Mouse (Mus musculus): ENCODE results near the gene Pop7. TPM values are rescaled to one million over a fixed set of nuclear protein-coding genes. Genes with fewer than 3 reads are reported as not detected.

Pop7 gene
- polyA plus RNA-seq, 1 experiment from 2014 or later = 54.3 TPM

DNA sequence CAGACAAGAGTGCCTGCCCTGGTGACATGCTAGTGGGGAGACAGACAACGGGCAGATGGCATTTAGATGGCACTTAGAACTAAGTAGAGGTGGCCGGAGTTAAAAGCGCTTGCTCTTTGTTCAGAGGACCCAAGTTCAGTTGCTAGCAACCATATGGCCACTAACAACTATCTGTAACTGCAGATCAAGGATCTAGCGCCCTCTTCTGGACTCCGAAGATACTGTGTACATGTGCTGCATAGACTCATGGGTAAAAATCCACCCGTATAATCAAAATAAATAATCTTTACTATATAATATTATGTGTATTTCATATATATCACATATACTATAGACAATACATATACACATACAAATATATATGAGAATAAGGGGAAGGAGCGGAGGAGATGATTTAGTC is 14.7 kb downstream of the Pop7 start:
- peaks cover 24% of the 10 kb centered on the region for H3K27me3 ChIP-seq (ENCODE audit: insufficient read depth, low read length)
- no peak for TF ChIP-seq CTCF (IDR thresholded peaks at IDR 0.05; ENCODE audit: low read depth)
- ATAC-seq (ENCODE audit: insufficient read depth) = no peak
- H3K9ac ChIP-seq = no peak overlapping the region
- H3K4me2 ChIP-seq = no peak overlapping the region
- DNase-seq = no peak
- H3K4me1 ChIP-seq (ENCODE audit: insufficient read depth) = no peaks in the 10 kb centered on the region
- no peak overlapping the region for H3K4me3 ChIP-seq (ENCODE audit: low read depth, low read length)
- H3K36me3 ChIP-seq (ENCODE audit: insufficient read depth) = no peaks in the 10 kb centered on the region
- 84% methylated on average over 7 of the region's 7 CpGs for WGBS
- no peak overlapping the region for H3K27ac ChIP-seq (ENCODE audit: low read depth)
- no peaks in the 10 kb centered on the region for H3K9me3 ChIP-seq (ENCODE audit: low read depth, low read length)

DNA sequence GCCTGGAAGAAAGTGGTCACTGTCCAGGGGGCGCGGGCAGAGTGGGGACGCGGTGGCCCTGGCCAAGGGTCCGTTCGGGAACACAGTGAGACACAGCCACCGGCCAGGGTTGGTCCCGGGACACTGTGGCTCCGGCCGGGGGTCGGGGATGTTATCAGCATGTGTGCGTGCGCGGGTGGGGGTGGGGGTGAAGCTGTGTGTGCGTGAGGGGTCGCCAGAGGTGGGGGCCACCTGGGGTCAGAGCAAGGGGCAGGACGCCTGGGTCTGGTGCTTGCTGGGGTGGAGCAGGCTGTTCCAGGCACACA is 16.5 kb downstream of the Pop7 start:
- Histone ChIP-seq H3K4me1 (ENCODE audit: insufficient read depth) (no peaks in the 10 kb centered on the region), H3K9me3 (ENCODE audit: low read depth, low read length) (no peaks in the 10 kb centered on the region), H3K4me2 (peak overlapping the region; percentile 63), H3K27me3 (ENCODE audit: insufficient read depth, low read length) (peaks cover 24% of the 10 kb centered on the region), H3K4me3 (ENCODE audit: low read depth, low read length) (peak overlapping the region; percentile 8), H3K27ac (ENCODE audit: low read depth) (no peak overlapping the region), H3K9ac (peak overlapping the region; percentile 34), H3K36me3 (ENCODE audit: insufficient read depth) (no peaks in the 10 kb centered on the region)
- 3% methylated on average over 17 of the region's 17 CpGs for WGBS
- TF ChIP-seq CTCF (IDR thresholded peaks at IDR 0.05; ENCODE audit: low read depth) = no peak
- no peak for DNase-seq
- no peak for ATAC-seq (ENCODE audit: insufficient read depth)

DNA sequence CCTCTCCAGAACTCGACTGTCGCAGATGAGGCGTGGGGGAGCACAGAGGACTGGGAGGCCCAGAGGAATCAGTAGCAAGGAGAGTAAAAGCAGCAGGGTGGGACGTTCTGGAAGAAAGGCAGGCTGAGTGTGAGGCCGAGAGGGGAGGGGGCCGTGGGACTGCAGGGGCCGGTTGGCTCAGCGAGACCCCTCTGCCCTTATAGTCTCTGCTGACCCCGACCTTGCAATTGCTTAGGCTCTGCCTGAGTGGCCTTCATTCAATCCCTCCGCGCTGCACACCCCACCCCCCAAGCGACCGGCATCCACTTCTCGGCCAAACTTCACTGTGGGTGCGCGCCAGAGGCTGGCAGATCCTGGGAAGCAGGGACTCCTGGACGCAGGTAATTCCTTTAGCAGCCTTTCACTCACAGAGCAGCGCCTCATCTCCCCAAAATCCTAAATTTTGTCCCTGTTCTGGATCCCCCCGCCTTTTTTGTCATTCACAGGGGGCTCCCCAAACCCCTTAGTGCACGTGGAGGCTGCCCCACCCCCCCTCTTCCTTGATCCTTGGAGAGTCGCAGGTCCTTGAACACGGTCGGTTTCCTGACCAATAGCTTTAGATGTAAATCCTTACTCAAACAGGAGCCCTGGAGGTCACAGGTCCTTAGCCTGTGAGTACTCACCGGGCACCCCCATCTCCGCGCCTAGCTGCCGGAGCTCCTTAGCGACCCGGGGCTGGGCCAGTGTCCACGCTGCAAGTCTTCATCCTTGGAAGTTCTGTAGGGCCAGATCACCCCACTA is 17.1 kb downstream of the Pop7 start:
- H3K27ac ChIP-seq (ENCODE audit: low read depth) = no peak overlapping the region
- peak overlapping the region; percentile 8 for H3K4me3 ChIP-seq (ENCODE audit: low read depth, low read length)
- no peak for TF ChIP-seq CTCF (IDR thresholded peaks at IDR 0.05; ENCODE audit: low read depth)
- peak overlapping the region; percentile 63 for H3K4me2 ChIP-seq
- DNase-seq (no peak), ATAC-seq (ENCODE audit: insufficient read depth) (0 out of 2 replicates have a peak, but pooled peaks have one; percentile 22)
- WGBS = 8% methylated on average over 30 of the region's 30 CpGs
- H3K9me3 ChIP-seq (ENCODE audit: low read depth, low read length) = no peaks in the 10 kb centered on the region
- no peaks in the 10 kb centered on the region for H3K36me3 ChIP-seq (ENCODE audit: insufficient read depth)
- no peaks in the 10 kb centered on the region for H3K4me1 ChIP-seq (ENCODE audit: insufficient read depth)
- peak overlapping the region; percentile 34 for H3K9ac ChIP-seq
- peaks cover 24% of the 10 kb centered on the region for H3K27me3 ChIP-seq (ENCODE audit: insufficient read depth, low read length)

DNA sequence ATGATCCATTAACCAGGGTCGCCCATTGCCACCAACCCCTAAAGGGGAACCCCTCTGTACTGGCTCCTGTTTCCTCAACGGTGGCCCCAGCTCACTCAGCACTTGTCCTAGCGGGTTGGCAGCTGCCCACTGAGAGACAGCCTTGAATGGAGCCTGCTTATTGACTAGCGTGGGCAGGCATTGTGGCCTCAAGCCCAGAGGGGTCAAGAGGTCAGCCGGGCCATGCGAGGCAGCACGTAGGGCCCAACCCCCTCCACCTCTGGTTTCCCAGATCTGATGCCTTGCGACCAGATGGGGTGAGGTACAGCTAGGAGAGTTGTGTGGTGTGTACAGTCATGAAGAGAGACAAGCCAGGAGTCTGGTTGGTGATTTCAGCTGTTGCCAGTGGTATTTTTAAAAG is 20.4 kb downstream of the Pop7 start:
- no peaks in the 10 kb centered on the region for H3K4me1 ChIP-seq (ENCODE audit: insufficient read depth)
- ATAC-seq (ENCODE audit: insufficient read depth) (no peak), DNase-seq (no peak)
- TF ChIP-seq CTCF (IDR thresholded peaks at IDR 0.05; ENCODE audit: low read depth) = no peak
- no peaks in the 10 kb centered on the region for H3K36me3 ChIP-seq (ENCODE audit: insufficient read depth)
- H3K4me2 ChIP-seq = no peak overlapping the region
- H3K4me3 ChIP-seq (ENCODE audit: low read depth, low read length) = no peak overlapping the region
- H3K27me3 ChIP-seq (ENCODE audit: insufficient read depth, low read length) = peaks cover 24% of the 10 kb centered on the region
- WGBS = 37% methylated on average over 8 of the region's 8 CpGs
- H3K9me3 ChIP-seq (ENCODE audit: low read depth, low read length) = no peaks in the 10 kb centered on the region
- no peak overlapping the region for H3K27ac ChIP-seq (ENCODE audit: low read depth)
- H3K9ac ChIP-seq = no peak overlapping the region

DNA sequence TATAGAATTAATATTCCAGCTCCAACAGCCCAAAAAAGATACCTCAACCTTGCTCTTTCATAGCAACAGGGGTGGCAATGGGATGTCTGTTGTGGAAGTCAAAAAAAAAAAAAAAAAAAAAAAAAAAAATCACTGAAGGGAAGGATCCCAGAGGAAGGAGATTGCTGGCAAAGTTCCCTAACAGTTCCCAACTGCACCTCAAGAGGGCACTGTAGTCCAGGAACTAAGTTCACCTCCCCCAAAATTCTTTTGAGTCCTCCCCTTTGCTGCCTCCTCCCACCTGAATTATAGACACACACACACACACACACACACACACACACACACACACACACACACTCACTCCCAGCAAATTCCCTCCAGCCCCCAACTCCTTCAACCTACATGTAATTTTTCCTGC is 21.2 kb downstream of the Pop7 start:
- Histone ChIP-seq H3K4me2 (no peak overlapping the region), H3K27ac (ENCODE audit: low read depth) (no peak overlapping the region), H3K9me3 (ENCODE audit: low read depth, low read length) (no peaks in the 10 kb centered on the region), H3K4me1 (ENCODE audit: insufficient read depth) (no peaks in the 10 kb centered on the region), H3K36me3 (ENCODE audit: insufficient read depth) (no peaks in the 10 kb centered on the region), H3K9ac (no peak overlapping the region), H3K27me3 (ENCODE audit: insufficient read depth, low read length) (peaks cover 17% of the 10 kb centered on the region), H3K4me3 (ENCODE audit: low read depth, low read length) (no peak overlapping the region)
- peak; percentile 96 for DNase-seq
- ATAC-seq (ENCODE audit: insufficient read depth) = no peak
- peak; percentile 79 for TF ChIP-seq CTCF (IDR thresholded peaks at IDR 0.05; ENCODE audit: low read depth)

DNA sequence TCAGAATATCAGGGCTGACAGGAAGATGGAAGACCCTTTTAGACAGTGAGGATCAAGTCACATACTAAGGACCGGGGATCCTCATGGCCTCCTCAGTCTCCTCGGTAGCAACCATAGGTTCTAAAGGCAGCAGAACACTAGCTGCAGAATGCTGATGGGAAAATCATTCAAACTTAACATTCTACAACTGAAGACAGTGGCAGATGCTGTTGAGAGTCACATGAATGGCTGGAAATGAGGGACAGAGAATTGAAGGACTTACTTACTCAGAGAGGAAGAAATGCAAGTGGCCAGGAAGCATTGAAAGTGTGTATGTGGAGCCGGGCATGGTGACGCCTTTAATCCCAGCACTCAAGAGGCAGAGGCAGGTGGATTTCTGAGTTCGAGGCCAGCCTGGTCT is 25.4 kb downstream of the Pop7 start, which contains the start of gene Zan:
TSS of gene Zan (minus strand) at position 101 of the 400 bp plus-strand sequence.
- no peaks in the 10 kb centered on the region for H3K9me3 ChIP-seq (ENCODE audit: low read depth, low read length)
- TF ChIP-seq CTCF (IDR thresholded peaks at IDR 0.05; ENCODE audit: low read depth) = no peak
- no peak for ATAC-seq (ENCODE audit: insufficient read depth)
- H3K9ac ChIP-seq = no peak within 1 kb of the TSS
- no peaks in the 10 kb centered on the region for H3K27me3 ChIP-seq (ENCODE audit: insufficient read depth, low read length)
- H3K4me2 ChIP-seq = no peak within 1 kb of the TSS
- H3K4me1 ChIP-seq (ENCODE audit: insufficient read depth) = no peaks in the 10 kb centered on the region; the same call in 1 of the 2 replicates
- WGBS = 70% methylated on average over 5 of the region's 5 CpGs
- no peak within 1 kb of the TSS for H3K27ac ChIP-seq (ENCODE audit: low read depth)
- H3K36me3 ChIP-seq (ENCODE audit: insufficient read depth) = no peaks in the 10 kb centered on the region
- DNase-seq = no peak
- H3K4me3 ChIP-seq (ENCODE audit: low read depth, low read length) = no peak within 1 kb of the TSS

DNA sequence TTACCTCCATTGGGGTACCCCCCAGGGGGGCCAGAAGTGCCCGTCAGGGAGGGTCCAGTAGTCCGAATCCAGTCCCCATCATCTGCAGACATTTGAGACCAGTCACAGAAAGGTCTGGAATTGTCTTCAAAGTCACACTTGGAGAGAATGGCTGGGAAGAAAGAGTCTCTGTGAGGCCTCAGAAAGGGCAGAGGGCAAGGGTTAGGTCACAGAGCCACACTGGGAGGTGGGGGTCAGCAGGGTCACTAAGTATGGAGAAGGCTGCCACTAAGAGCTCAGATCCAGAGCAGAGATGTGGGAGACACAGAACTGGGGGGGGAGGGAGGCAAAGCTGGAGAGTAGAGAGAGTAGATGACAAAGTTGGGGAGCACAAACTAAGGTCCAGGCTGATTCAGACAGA is 28.0 kb downstream of the Pop7 start:
- ATAC-seq (ENCODE audit: insufficient read depth) (no peak), DNase-seq (no peak)
- no peaks in the 10 kb centered on the region for H3K9me3 ChIP-seq (ENCODE audit: low read depth, low read length)
- H3K36me3 ChIP-seq (ENCODE audit: insufficient read depth) = no peaks in the 10 kb centered on the region
- no peak overlapping the region for H3K4me3 ChIP-seq (ENCODE audit: low read depth, low read length)
- H3K27me3 ChIP-seq (ENCODE audit: insufficient read depth, low read length) = no peaks in the 10 kb centered on the region
- no peak for TF ChIP-seq CTCF (IDR thresholded peaks at IDR 0.05; ENCODE audit: low read depth)
- H3K4me1 ChIP-seq (ENCODE audit: insufficient read depth) = no peaks in the 10 kb centered on the region; the same call in 1 of the 2 replicates
- 46% methylated on average over 2 of the region's 2 CpGs for WGBS
- no peak overlapping the region for H3K4me2 ChIP-seq
- no peak overlapping the region for H3K27ac ChIP-seq (ENCODE audit: low read depth)
- no peak overlapping the region for H3K9ac ChIP-seq

All from lung, embryonic 14.5 days (tissue).